Mouse (Mus musculus) hindlimb bud, embryonic 11.5 days (tissue): Measurements from ENCODE around the gene Sbk2.

ENCODE experiments used
- DNase-seq: peaks from one replicate; pipeline ENCODE4 v3.0.0-alpha.2; 2012; ENCODE audit warnings: low read depth, low spot score; ENCODE audit errors: extremely low spot score

Sbk2 gene

GRCm38 (mm10) chr7:4922931-4923565 is 41.2 kb downstream of the Sbk2 start:
- DNase-seq, result no peak

DNA sequence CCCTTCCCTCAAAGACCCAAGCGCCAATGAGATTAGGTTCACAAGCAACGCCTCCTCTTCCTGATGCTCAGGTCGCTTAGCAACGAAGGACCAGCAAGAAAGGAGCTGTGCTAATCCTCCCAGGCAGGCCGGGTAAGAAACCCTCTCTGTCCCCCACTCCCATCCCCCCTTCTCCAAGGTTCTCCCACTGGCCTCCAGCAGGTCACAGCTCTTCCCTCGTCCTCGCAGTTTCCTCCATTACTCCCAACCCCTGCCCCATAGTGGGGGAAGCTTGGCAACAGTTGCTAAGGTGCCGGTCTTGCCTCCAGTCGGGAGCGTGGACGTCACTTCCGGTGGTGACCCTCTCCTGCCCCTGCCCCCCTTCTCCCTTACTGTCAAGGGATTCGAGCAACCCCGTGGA is 41.7 kb downstream of the Sbk2 start:
- DNase-seq, result no peak

GRCm38 (mm10) chr7:4921824-4922482 is 42.3 kb downstream of the Sbk2 start, which contains the start of gene Nat14:
Gene Nat14, plus strand, starts transcription at chr7:4922028.
- no peak for DNase-seq

- no peak for DNase-seq
These were observed 43.0 kb downstream of the Sbk2 start for GRCm38 (mm10) chr7:4920976-4921823.

DNA sequence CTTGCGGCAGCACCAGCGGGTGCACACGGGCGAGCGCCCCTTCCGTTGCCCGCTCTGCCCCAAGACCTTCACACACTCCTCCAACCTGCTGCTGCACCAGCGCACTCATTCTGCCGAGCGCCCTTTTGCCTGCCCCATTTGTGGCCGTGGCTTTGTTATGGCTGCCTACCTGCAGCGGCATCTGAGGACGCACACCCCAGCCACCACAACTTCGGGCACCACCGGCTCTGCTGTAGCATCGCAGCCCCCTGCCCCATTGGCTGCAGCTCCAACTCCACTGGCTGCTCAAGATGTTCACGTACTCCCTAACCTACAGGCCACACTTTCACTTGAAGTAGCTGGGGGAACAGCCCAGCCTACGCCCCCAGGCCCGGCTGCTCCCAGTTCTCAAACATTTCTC is 43.7 kb downstream of the Sbk2 start:
- DNase-seq, result no peak

DNA sequence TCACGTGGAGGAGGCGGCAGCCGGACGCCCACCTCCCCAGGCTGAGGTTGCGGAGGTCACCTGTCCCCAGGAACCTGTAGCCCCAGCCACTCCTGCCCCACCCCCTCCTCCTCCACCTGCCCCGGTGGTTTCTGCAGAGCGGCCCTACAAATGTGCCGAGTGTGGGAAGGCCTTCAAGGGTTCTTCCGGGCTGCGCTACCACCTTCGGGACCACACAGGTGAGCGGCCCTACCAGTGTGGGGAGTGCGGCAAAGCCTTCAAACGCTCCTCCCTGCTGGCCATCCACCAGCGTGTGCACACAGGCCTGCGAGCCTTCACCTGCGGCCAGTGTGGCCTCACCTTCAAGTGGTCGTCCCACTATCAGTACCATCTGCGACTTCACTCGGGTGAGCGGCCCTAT is 44.2 kb downstream of the Sbk2 start:
- DNase-seq, result no peak

DNA sequence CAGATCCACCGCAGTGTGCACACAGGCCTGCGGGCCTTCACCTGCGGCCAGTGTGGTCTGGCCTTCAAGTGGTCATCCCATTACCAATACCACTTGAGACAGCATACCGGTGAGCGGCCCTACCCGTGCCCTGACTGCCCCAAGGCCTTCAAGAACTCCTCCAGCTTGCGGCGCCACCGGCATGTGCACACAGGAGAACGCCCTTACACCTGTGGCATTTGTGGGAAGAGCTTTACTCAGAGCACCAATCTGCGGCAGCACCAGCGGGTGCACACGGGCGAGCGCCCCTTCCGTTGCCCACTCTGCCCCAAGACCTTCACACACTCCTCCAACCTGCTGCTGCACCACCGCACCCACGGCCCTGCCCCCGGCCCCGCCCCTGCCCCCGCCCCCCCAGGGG is 45.1 kb downstream of the Sbk2 start:
- DNase-seq, result no peak

GRCm38 (mm10) chr7:4918681-4919080 is 45.5 kb downstream of the Sbk2 start:
- DNase-seq, result no peak

DNA sequence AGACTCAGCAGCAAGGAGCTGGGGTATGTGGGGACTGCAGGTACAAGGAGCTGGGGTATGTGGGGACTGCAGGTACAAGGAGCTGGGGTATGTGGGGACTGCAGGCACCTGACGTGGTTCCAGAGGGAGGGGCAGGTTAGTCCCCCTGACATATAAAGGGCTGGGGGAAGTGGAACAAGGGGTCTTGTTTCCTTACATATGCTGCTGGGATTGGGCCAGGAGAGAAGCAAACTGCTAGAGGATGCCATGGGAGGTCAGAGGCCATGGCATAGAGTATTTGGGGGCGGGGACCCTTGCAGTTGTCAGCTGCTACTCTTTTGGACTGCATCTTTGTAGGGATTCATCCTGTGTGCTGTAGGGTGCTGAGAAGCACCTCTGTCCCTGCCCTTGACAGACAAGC is 46.7 kb downstream of the Sbk2 start:
- no peak for DNase-seq

DNA sequence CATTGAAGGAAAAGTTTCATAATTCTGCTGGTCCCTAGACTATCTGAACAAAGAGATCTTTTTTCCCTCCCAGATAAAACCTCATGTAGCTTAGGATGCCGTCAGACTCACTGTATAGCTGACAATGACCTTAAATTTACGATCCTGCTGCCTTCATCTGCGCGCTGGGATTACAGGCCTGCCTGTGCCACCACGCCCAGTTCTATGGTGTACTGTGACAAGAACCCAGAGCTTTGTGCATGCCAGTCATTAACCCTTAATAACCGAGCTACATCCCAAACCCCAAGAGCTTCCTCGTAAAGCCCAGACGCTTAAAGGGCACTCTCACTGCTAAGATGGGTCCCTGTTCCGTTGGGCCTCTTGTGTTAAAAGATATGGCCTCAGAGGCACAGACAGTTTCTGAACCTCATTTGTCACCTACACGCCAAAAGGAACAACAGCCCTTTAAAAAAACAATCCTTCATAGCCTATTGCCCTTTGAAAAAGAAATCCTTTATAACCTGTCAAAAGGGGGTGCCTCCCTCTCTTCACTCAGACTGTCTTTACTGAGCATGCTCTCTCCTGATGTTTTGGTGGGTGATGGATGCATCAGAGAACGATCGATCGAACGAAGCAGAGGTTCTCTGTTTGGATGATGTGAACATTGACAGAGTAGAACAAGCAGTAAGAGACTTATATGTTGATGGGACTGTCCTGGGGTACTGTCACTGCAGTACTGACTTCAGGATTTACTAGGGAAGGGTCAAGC is 48.4 kb downstream of the Sbk2 start:
- no peak for DNase-seq

GRCm38 (mm10) chr7:4915007-4915665 is 49.1 kb downstream of the Sbk2 start, which contains the start of gene Zfp628:
Gene Zfp628, plus strand, starts transcription at chr7:4915217.
- peak; percentile 97 for DNase-seq

DNA sequence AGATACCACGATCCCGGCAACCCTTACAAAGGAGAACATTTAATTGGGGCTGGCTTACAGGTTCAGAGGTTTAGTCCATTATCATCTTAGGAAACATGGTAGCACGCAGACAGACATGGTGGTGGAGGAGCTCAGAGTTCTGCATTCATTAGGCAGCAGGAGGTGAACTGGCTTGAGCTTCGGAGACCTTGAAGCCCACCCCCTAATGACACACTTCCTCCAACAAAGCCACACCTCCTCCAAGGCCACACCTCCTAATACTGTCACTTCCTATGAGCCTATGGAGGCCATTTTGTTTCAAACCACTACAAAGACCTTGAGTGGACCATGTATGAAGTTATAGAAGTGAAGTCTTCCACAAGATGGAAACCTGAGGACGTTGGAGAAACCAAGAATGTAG is 52.0 kb downstream of the Sbk2 start:
- DNase-seq, result no peak

DNA sequence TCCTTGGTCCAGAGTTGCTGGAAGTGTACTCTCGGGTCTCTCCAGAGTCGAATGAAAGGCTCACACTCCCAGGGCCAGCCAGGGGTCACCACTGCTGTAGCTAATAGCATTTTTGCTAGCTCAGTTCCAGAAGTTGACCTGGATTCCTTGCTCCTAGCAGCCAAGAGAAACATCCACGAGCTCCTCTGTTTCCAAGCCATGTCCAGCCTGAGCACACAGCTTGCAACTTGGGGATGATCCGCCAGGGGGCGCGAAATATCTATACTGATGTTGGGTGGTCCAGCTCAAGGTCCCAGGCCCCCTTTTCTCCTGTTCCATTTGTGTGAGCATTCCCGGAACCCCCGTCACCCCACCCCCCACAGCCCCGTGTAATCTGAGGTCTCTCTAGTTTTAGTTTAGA is 52.6 kb downstream of the Sbk2 start:
- no peak for DNase-seq

DNA sequence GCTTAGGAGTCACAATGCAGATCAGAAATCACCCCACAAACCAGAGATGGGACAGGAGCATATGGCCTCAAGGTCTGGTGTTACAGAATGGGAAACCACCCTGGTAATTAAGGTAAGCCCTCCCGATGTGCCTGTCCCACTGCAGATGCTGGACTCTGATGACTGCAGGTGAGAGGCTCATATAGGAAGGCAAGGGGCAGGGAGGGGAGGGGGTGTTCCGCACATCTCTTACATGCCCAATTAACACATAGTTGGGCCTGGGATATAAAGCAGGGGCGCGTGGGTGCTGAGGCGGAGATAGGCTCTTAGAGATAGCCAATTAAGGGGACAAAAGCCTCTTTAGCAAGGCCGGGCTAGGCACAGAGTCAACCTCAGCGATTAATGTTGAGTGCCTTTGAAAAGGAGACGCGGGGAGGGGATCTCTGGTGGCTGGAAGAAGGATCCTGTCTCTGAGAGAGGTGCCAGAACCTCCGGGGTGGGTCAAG is 57.7 kb downstream of the Sbk2 start, which contains the start of gene Gm36210:
Gm36210 (minus strand) TSS at position 51 of the 485 bp plus-strand sequence.
- no peak for DNase-seq

DNA sequence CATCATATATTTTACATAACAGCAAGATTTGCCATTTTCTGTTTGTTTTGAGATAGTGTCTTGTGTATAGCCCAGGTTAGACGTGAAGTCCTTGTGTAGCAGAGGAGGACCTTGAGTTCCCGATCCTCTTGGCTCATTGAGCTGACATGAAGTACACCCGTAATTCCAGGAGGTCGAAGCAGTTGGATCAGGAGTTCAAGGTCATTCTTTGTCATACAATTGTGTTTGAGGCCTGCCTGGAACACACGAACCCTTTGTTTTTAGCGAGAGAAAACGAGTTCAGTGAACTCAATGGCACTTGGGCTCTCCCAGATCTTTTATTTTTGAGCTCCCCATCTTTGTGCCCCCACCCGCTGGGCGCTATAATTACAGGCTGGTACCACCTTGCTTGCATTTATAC is 61.8 kb downstream of the Sbk2 start:
- no peak for DNase-seq

- no peak for DNase-seq
These were observed 63.0 kb downstream of the Sbk2 start for GRCm38 (mm10) chr7:4901171-4901570.

- DNase-seq, result no peak
These were observed 63.7 kb downstream of the Sbk2 start for GRCm38 (mm10) chr7:4900523-4900851.

DNA sequence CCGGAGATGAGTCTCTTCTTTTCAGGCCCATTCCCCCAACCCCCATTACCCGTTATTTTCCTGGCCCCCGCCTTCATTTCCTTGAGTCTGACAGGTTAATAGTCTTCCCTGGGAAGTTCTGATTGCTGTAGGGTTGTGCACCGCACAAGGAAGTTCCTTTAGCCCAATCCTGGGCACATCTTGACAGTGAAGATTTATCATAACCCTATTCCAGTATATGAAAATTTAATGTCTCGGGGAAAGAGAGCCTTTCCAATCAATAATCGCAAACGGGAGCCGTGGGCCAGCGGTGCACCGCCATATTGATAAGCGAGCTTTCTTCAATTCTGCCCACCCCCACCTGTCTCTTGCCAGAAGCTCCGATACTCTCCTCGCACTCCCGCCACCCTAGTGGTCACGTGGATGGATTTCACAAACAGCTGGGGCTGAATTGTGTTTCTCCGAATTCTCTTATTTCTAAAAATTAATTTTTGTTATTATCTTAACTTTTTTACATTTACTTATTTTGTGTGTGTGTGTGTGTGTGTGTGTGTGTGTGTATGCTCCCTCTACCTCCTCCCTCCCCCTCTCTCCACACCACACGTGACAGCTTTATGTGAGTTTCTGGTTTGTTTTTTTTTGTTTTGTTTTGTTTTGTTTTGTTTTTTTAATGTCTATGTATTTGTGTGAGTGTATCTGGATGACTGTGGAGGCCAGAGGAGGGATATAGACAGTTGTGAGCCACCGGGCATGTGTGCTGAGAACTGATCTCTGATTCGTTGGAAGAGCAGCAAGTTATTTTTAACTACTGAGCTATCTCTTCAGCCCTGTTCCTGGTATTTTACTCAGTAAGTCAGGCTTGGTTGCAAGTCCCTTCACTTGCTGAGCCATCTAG is 64.3 kb downstream of the Sbk2 start:
- DNase-seq, result no peak

DNA sequence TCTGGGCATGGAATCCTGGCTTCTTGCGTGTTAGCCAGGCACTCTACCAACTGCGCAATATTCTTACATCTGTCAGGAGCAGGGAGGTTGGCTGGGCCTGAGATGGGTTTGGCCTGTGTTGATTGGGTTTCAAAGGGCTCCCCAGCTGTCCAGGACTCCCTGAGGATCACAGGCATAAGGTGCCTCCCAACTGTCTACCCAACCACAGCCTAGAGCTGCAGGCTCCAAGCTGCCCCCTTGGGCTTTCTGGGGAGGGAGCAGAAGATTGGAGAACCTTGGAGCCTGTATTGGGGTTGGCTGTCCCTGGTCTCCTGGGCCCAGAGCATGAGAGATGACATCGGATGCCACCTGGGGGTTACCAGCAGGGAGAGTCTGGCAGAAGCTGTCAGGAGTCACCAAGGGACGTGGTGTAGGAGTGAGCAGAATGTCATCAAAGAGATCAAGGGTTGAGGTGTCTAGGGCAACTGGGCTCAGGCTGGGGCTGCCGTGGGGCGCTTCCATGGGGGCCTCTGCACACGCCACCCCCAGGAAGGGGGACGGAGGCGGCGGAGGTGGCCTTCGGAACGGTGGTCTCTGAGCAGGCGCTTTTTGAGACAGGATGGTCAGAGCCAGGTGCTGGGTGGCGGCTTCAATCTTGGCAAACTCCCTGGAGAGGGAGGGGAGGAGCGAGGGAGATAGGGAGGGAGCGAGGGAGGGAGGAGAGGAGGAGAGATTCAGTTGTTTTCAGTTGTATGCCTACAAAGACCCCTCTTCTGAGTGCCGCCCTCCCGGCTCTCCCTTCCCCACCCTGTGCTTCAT is 65.2 kb downstream of the Sbk2 start:
- no peak for DNase-seq
